In genomic region chr8:86779207-86779606, GRCm38 (mm10) we compare ENCODE assay signal across 14 mouse cellular contexts. TPM values are rescaled to one million over a fixed set of nuclear protein-coding genes. Genes with fewer than 3 reads are reported as not detected.
DNase-seq lines count a peak whose midpoint lies in the region; ATAC-seq and TF ChIP-seq lines count a peak whose summit lies in the region.
"Had no signal": no experiment of that assay in that cellular context is flagged by ENCODE, and none has a peak within 500 bp of the region (broad histone marks: within the 10 kb centered on the region; RNA-seq: fewer than 3 reads in every experiment).

No protein-coding gene starts in this region.

- no peak overlapping the region for H3K4me2 ChIP-seq in intestine, postnatal 0 days (replicated peaks; ENCODE audit: low read depth)
- H3K4me2 ChIP-seq in intestine, embryonic 15.5 days (replicated peaks) = no peak overlapping the region
- no peak overlapping the region for H3K4me2 ChIP-seq in stomach, postnatal 0 days (replicated peaks; ENCODE audit: low read depth)

- no peaks in the 10 kb centered on the region for H3K27me3 ChIP-seq in intestine, postnatal 0 days (replicated peaks; ENCODE audit: control insufficient read depth, insufficient read depth, low read length)
- no peaks in the 10 kb centered on the region for H3K27me3 ChIP-seq in intestine, embryonic 15.5 days (replicated peaks)
- no peaks in the 10 kb centered on the region for H3K27me3 ChIP-seq in stomach, postnatal 0 days (ENCODE audit: control insufficient read depth, insufficient read depth, low read length)

- no peak for ATAC-seq in intestine, postnatal 0 days
- ATAC-seq in intestine, embryonic 15.5 days = no peak
- peak; percentile 56 for ATAC-seq in activated CD4-positive, CD25-positive, alpha-beta regulatory T cell, adult 4 months
- no peak for ATAC-seq in stomach, postnatal 0 days (ENCODE audit: low FRiP score, low TSS enrichment)
- ATAC-seq in frontal cortex, adult (ENCODE audit: low TSS enrichment) = no peak
- ATAC-seq: forebrain, embryonic 16.5 days had no signal

- H3K36me3 ChIP-seq in intestine, postnatal 0 days (ENCODE audit: control insufficient read depth, insufficient read depth) = no peaks in the 10 kb centered on the region
- no peaks in the 10 kb centered on the region for H3K36me3 ChIP-seq in intestine, embryonic 15.5 days
- no peaks in the 10 kb centered on the region for H3K36me3 ChIP-seq in stomach, postnatal 0 days (ENCODE audit: control insufficient read depth, insufficient read depth, low read length)

- no peak overlapping the region for H3K4me3 ChIP-seq in intestine, postnatal 0 days (ENCODE audit: low read depth, low read length)
- H3K4me3 ChIP-seq in intestine, embryonic 15.5 days (replicated peaks) = no peak overlapping the region
- H3K4me3 ChIP-seq in stomach, postnatal 0 days (ENCODE audit: low read depth, low read length) = no peak overlapping the region
- H3K4me3 ChIP-seq: gastrocnemius, adult 2 months had no signal

- peak; percentile 73 for DNase-seq in CD4-positive helper T cell, adult 2 months (ENCODE audit: low read depth, low spot score)
- no peak for DNase-seq in stomach, postnatal 0 days (ENCODE audit: low spot score)
- DNase-seq in spleen, postnatal 14 days (ENCODE audit: low spot score in 2 of 2) = no peak
- DNase-seq in right cerebral cortex, adult 18-20 months = no peak
- DNase-seq: adrenal gland, postnatal 36 days; cerebellum, adult 9-11 months; gastrocnemius, adult 2 months; midbrain, embryonic 14.5 days; right cerebral cortex, postnatal 14 days had no signal

- no peaks in the 10 kb centered on the region for H3K9me3 ChIP-seq in intestine, postnatal 0 days (ENCODE audit: control insufficient read depth)
- no peaks in the 10 kb centered on the region for H3K9me3 ChIP-seq in intestine, embryonic 15.5 days
- H3K9me3 ChIP-seq in stomach, postnatal 0 days (ENCODE audit: control insufficient read depth, low read length) = no peaks in the 10 kb centered on the region

- no peak overlapping the region for H3K9ac ChIP-seq in intestine, postnatal 0 days (ENCODE audit: low read depth, low read length)
- no peak overlapping the region for H3K9ac ChIP-seq in intestine, embryonic 15.5 days
- no peak overlapping the region for H3K9ac ChIP-seq in stomach, postnatal 0 days (ENCODE audit: low read length)

- WGBS in intestine, postnatal 0 days = 77% methylated on average over 8 of the region's 8 CpGs
- WGBS in intestine, embryonic 15.5 days = 64% methylated on average over 8 of the region's 8 CpGs
- 57% methylated on average over 8 of the region's 8 CpGs for WGBS in stomach, postnatal 0 days

- H3K4me1 ChIP-seq in intestine, postnatal 0 days (replicated peaks; ENCODE audit: control insufficient read depth, insufficient read depth, low read length) = no peaks in the 10 kb centered on the region
- no peaks in the 10 kb centered on the region for H3K4me1 ChIP-seq in intestine, embryonic 15.5 days (replicated peaks)
- no peaks in the 10 kb centered on the region for H3K4me1 ChIP-seq in stomach, postnatal 0 days (replicated peaks; ENCODE audit: control insufficient read depth, insufficient read depth)

- no peak for TF ChIP-seq CTCF in intestine, postnatal 0 days (IDR thresholded peaks at IDR 0.05; ENCODE audit: low read depth)
- TF ChIP-seq CTCF in stomach, postnatal 0 days (IDR thresholded peaks at IDR 0.05; ENCODE audit: low read depth) = no peak

- peak overlapping the region; percentile 21; the same call in 1 of the 2 replicates for H3K27ac ChIP-seq in intestine, postnatal 0 days (ENCODE audit: low read depth, low read length)
- H3K27ac ChIP-seq in intestine, embryonic 15.5 days = no peak overlapping the region
- H3K27ac ChIP-seq in stomach, postnatal 0 days (replicated peaks) = 0 out of 2 replicates have a peak overlapping the region, but pooled peaks have one; percentile 35
- H3K27ac ChIP-seq: gastrocnemius, adult 2 months had no signal

- no peak for TF ChIP-seq EP300 in stomach, postnatal 0 days (optimal IDR thresholded peaks at IDR 0.05)

RNA-seq across cellular contexts. Expression of gene Siah1a, which starts 33.5 kb away (rescaled TPM):
- polyA plus RNA-seq in intestine, postnatal 0 days (2015; fragmentation: Nextera tagmentation; extraction: Ambion mirVana) = 26.3 and 26.5 TPM in 2 replicates
- polyA plus RNA-seq in intestine, embryonic 15.5 days (2015; fragmentation: Nextera tagmentation; extraction: Ambion mirVana) = 31.2 and 36.1 TPM in 2 replicates
- polyA plus RNA-seq in activated CD4-positive, CD25-positive, alpha-beta regulatory T cell, adult 4 months (2017; shearing (Covaris generic)) = 1 to 10 TPM; 5.6 to 8.2 TPM
- polyA plus RNA-seq in stomach, postnatal 0 days (2015; fragmentation: Nextera tagmentation; extraction: Ambion mirVana) = 36.3 and 41.0 TPM in 2 replicates

RNA-seq across cellular contexts. Expression of gene Gm10638, which starts 33.7 kb away (rescaled TPM):
- polyA plus RNA-seq in intestine, postnatal 0 days (2015; fragmentation: Nextera tagmentation; extraction: Ambion mirVana) = 3.5 and 4.3 TPM in 2 replicates
- polyA plus RNA-seq in intestine, embryonic 15.5 days (2015; fragmentation: Nextera tagmentation; extraction: Ambion mirVana) = 2.9 and 3.7 TPM in 2 replicates
- polyA plus RNA-seq in activated CD4-positive, CD25-positive, alpha-beta regulatory T cell, adult 4 months (2017; shearing (Covaris generic)) = not detected
- polyA plus RNA-seq in stomach, postnatal 0 days (2015; fragmentation: Nextera tagmentation; extraction: Ambion mirVana) = 6.9 and 8.5 TPM in 2 replicates
